In genomic region chr13:55172336-55172770, GRCm38 (mm10) we compare ENCODE assay signal across 11 mouse cellular contexts. TPM values are rescaled to one million over a fixed set of nuclear protein-coding genes. Genes with fewer than 3 reads are reported as not detected.
A peak's percentile ranks its signal among the peaks of the same experiment; 100 is the strongest.
DNase-seq lines count a peak whose midpoint lies in the region; ATAC-seq and TF ChIP-seq lines count a peak whose summit lies in the region.
"Had no signal": no experiment of that assay in that cellular context is flagged by ENCODE, and none has a peak within 500 bp of the region (broad histone marks: within the 10 kb centered on the region; RNA-seq: fewer than 3 reads in every experiment).

No protein-coding gene starts in this region.

- H3K27ac ChIP-seq in gastrocnemius, adult 2 months, result peak overlapping the region; percentile 93
- peak overlapping the region; percentile 70 for H3K27ac ChIP-seq in lung, postnatal 0 days (ENCODE audit: low read length)
- no peak overlapping the region for H3K27ac ChIP-seq in intestine, embryonic 15.5 days
- peak overlapping the region; percentile 80 for H3K27ac ChIP-seq in stomach, embryonic 14.5 days (ENCODE audit: low read length)
- H3K27ac ChIP-seq: macrophage had no signal

- no peaks in the 10 kb centered on the region for H3K36me3 ChIP-seq in lung, postnatal 0 days (ENCODE audit: insufficient read depth, low read length)
- no peaks in the 10 kb centered on the region for H3K36me3 ChIP-seq in intestine, embryonic 15.5 days
- H3K36me3 ChIP-seq in stomach, embryonic 14.5 days (ENCODE audit: control insufficient read depth, insufficient read depth, low read length), result no peaks in the 10 kb centered on the region

- no peak for TF ChIP-seq CTCF in gastrocnemius, adult 2 months (IDR thresholded peaks at IDR 0.05)
- TF ChIP-seq CTCF in lung, postnatal 0 days (IDR thresholded peaks at IDR 0.05), result no peak

- no peaks in the 10 kb centered on the region for H3K9me3 ChIP-seq in lung, postnatal 0 days (ENCODE audit: low read length)
- no peaks in the 10 kb centered on the region for H3K9me3 ChIP-seq in intestine, embryonic 15.5 days
- no peaks in the 10 kb centered on the region for H3K9me3 ChIP-seq in stomach, embryonic 14.5 days (ENCODE audit: control insufficient read depth, low read depth, low read length)

- no peak for ATAC-seq in lung, postnatal 0 days
- no peak for ATAC-seq in intestine, embryonic 15.5 days
- ATAC-seq in stomach, embryonic 14.5 days (ENCODE audit: insufficient number of reproducible peaks, insufficient read depth, low FRiP score, low read depth), result no peak
- ATAC-seq: inflammation-experienced regulatory T-cells, adult 6 months had no signal

- no peak for TF ChIP-seq EP300 in lung, postnatal 0 days (IDR thresholded peaks at IDR 0.05)

- 42% methylated on average over 7 of the region's 7 CpGs for WGBS in lung, postnatal 0 days
- 36% methylated on average over 7 of the region's 7 CpGs for WGBS in intestine, embryonic 15.5 days
- 43% methylated on average over 7 of the region's 7 CpGs for WGBS in stomach, embryonic 14.5 days

- intact Hi-C loops in gastrocnemius, adult 2 months (cut with DNase I), result no loop called here

- DNase-seq in gastrocnemius, adult 2 months, result no peak
- no peak for DNase-seq in gastrocnemius, postnatal 4 days (ENCODE audit: low spot score in 2 of 2)
- no peak for DNase-seq in lung, postnatal 0 days (ENCODE audit: low spot score)
- no peak for DNase-seq in lung, postnatal 14 days
- DNase-seq in urinary bladder, postnatal 14 days (ENCODE audit: low spot score), result no peak
- no peak for DNase-seq in kidney, adult 8-10 months

- 0 out of 2 replicates have a peak, but pooled peaks cover 2% of the 10 kb centered on the region for H3K4me1 ChIP-seq in lung, postnatal 0 days (ENCODE audit: insufficient read depth, low read depth, low read length)
- H3K4me1 ChIP-seq in intestine, embryonic 15.5 days (replicated peaks), result peaks cover 23% of the 10 kb centered on the region
- peaks cover 11% of the 10 kb centered on the region; the same call in 1 of the 2 replicates for H3K4me1 ChIP-seq in stomach, embryonic 14.5 days (ENCODE audit: control insufficient read depth, insufficient read depth, low read length)

- no peaks in the 10 kb centered on the region for H3K27me3 ChIP-seq in lung, postnatal 0 days (replicated peaks; ENCODE audit: insufficient read depth, low read length)
- H3K27me3 ChIP-seq in intestine, embryonic 15.5 days (replicated peaks), result no peaks in the 10 kb centered on the region
- no peaks in the 10 kb centered on the region for H3K27me3 ChIP-seq in stomach, embryonic 14.5 days (ENCODE audit: control insufficient read depth, insufficient read depth, low read length)

- peak overlapping the region; percentile 68 for H3K4me3 ChIP-seq in gastrocnemius, adult 2 months
- no peak overlapping the region for H3K4me3 ChIP-seq in lung, postnatal 0 days (ENCODE audit: low read depth, low read length)
- H3K4me3 ChIP-seq in intestine, embryonic 15.5 days (replicated peaks), result no peak overlapping the region
- no peak overlapping the region for H3K4me3 ChIP-seq in stomach, embryonic 14.5 days (ENCODE audit: low read depth, low read length)

- no peak overlapping the region for H3K9ac ChIP-seq in lung, postnatal 0 days (replicated peaks; ENCODE audit: low read depth)
- 0 out of 2 replicates have a peak overlapping the region, but pooled peaks have one; percentile 6 for H3K9ac ChIP-seq in intestine, embryonic 15.5 days
- 0 out of 2 replicates have a peak overlapping the region, but pooled peaks have one; percentile 10 for H3K9ac ChIP-seq in stomach, embryonic 14.5 days (replicated peaks; ENCODE audit: low read depth, low read length)

- no peak overlapping the region for H3K4me2 ChIP-seq in lung, postnatal 0 days (replicated peaks; ENCODE audit: low read depth, low read length)
- peak overlapping the region; percentile 61 for H3K4me2 ChIP-seq in intestine, embryonic 15.5 days (replicated peaks)
- peak overlapping the region; percentile 33 for H3K4me2 ChIP-seq in stomach, embryonic 14.5 days (replicated peaks; ENCODE audit: low read depth, low read length)

RNA-seq across cellular contexts. Expression of gene Fgfr4, which starts 19.9 kb away (rescaled TPM):
- total RNA-seq in gastrocnemius, adult 2 months (2021), result 1 to 10 TPM; 2.1 to 2.3 TPM
- total RNA-seq in gastrocnemius, postnatal 4 days (2021), result 10 to 100 TPM; 46.1 to 46.6 TPM
- 18.9 and 19.3 TPM in 2 replicates for polyA plus RNA-seq in lung, postnatal 0 days (2015; fragmentation: Nextera tagmentation; extraction: Ambion mirVana)
- polyA plus RNA-seq in intestine, embryonic 15.5 days (2015; fragmentation: Nextera tagmentation; extraction: Ambion mirVana), result 14.2 and 14.5 TPM in 2 replicates
- polyA plus RNA-seq in stomach, embryonic 14.5 days (2014; fragmentation: Nextera tagmentation; extraction: Ambion mirVana), result 7.3 and 7.8 TPM in 2 replicates
- polyA plus RNA-seq: inflammation-experienced regulatory T-cells, adult 6 months; macrophage had no signal

RNA-seq across cellular contexts. Expression of gene Nsd1, which starts 37.2 kb away (rescaled TPM):
- total RNA-seq in gastrocnemius, adult 2 months (2021), result 10 to 100 TPM; 49.5 to 56.7 TPM
- total RNA-seq in gastrocnemius, postnatal 4 days (2021), result 100 to 1,000 TPM; 114 to 127 TPM
- polyA plus RNA-seq in lung, postnatal 0 days (2015; fragmentation: Nextera tagmentation; extraction: Ambion mirVana), result 52.4 and 55.7 TPM in 2 replicates
- 49.6 and 52.8 TPM in 2 replicates for polyA plus RNA-seq in intestine, embryonic 15.5 days (2015; fragmentation: Nextera tagmentation; extraction: Ambion mirVana)
- polyA plus RNA-seq in stomach, embryonic 14.5 days (2014; fragmentation: Nextera tagmentation; extraction: Ambion mirVana), result 96.3 and 97.6 TPM in 2 replicates

RNA-seq across cellular contexts. Expression of gene Gm17617, which starts 39.0 kb away (rescaled TPM):
- total RNA-seq in gastrocnemius, adult 2 months (2021), result not detected
- total RNA-seq in gastrocnemius, postnatal 4 days (2021), result not detected
- polyA plus RNA-seq in lung, postnatal 0 days (2015; fragmentation: Nextera tagmentation; extraction: Ambion mirVana), result not detected in 2 replicates
- not detected in 2 replicates for polyA plus RNA-seq in intestine, embryonic 15.5 days (2015; fragmentation: Nextera tagmentation; extraction: Ambion mirVana)
- polyA plus RNA-seq in stomach, embryonic 14.5 days (2014; fragmentation: Nextera tagmentation; extraction: Ambion mirVana), result not detected in 2 replicates
- total RNA-seq: adrenal gland, adult 18-20 months had no signal
- polyA plus RNA-seq: inflammation-experienced regulatory T-cells, adult 6 months; macrophage had no signal
